Mouse (Mus musculus): ENCODE data around the gene Apobec1.
A peak's percentile ranks its signal among the peaks of the same experiment; 100 is the strongest.
"Not testable (repeated sequence)": the region's sequence is repeated elsewhere in the genome, so short reads cannot be mapped to it uniquely, and the experiment has no call there.

Gene Apobec1

DNA sequence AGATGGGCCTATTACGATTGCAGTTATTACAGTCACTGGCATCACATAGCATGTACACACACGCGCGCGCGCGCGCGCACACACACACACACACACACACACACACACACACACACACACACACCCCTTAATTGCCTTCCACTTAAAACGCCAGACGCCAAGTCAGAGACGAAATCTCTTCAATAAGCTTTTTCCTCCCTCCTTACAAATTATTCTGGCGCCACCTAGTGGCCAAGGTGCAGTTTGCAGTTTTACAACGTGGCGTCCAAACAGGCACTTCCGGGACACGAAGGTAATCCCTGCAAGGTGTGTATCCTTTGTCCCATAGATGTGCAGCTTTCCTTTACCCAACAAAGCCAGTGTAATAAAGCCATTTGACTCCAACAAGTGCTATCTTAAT lies 41.8 kb downstream of the Apobec1 start:
- DNase-seq (ENCODE audit: low spot score in 2 of 2) = peak; percentile 56 to 77

GRCm38 (mm10) chr6:122556959-122557561 lies 45.2 kb downstream of the Apobec1 start:
- DNase-seq (ENCODE audit: low spot score in 2 of 2) = peak; percentile 28 to 71

DNA sequence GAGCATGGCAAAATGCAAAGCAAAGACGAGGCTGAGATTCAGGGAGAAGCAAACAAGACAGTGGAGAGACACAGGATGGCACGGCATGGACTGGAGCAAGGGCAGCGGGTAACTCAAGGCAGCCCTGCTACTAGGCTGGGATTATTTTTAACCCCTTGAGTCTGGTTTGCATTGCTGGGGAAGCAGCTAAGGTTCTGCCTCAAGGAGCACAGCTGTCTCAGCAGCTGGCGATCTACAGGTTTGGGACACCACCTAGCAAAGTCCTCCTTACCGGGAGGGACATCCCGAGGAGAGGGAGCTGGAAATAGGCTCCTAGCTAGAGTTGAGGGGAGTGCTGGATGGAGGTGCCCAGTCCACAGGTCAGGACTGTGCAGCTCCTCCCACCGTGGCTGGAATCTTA lies 47.0 kb downstream of the Apobec1 start:
- DNase-seq (ENCODE audit: low spot score in 2 of 2) = no peak

GRCm38 (mm10) chr6:122554102-122554501 lies 48.1 kb downstream of the Apobec1 start:
- no peak for DNase-seq (ENCODE audit: low spot score in 2 of 2)

DNA sequence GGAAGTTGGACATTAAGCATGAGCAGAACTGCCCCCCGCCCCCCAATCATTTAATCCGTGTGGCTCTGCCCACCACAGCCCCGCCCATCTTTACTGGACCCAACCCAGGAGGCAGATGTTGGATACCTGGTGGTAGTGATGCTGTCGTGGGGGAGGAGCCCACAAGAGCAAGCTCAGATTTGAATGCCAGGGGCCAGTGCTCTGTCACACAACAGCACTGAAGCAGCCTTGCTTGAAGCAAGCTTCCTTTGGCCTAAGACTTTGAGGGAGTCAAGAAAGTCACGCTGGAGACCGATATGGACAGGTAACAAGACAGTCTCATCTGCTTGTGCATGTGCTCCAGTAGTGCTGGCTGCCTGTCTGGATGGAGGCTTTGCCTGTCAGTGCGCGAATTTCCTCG lies 48.6 kb downstream of the Apobec1 start, which contains the start of gene Aicda:
TSS of gene Aicda (plus strand) at position 196 of the 400 bp plus-strand sequence.
- DNase-seq (ENCODE audit: low spot score in 2 of 2) = no peak

DNA sequence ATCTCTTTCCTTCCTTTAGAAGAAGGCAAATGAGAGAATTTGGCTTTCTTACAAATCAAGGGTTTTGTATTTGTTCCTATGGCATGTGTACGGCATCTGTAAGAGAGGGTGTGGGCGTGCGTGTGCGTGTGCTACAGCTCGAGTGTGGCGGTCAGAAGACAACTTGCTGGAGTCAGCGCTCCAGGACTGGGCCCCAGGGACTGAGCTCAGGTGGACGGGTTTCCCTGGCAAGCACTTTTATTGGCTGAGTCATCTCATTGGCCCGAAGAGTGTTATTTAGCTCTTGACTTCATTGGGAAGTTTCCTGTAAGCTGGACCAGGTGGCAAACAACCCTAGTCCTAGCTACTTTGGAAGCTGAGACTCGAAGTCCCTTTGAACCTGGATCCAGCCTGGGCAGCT lies 56.3 kb downstream of the Apobec1 start:
- DNase-seq (ENCODE audit: low spot score in 2 of 2) = no peak

DNA sequence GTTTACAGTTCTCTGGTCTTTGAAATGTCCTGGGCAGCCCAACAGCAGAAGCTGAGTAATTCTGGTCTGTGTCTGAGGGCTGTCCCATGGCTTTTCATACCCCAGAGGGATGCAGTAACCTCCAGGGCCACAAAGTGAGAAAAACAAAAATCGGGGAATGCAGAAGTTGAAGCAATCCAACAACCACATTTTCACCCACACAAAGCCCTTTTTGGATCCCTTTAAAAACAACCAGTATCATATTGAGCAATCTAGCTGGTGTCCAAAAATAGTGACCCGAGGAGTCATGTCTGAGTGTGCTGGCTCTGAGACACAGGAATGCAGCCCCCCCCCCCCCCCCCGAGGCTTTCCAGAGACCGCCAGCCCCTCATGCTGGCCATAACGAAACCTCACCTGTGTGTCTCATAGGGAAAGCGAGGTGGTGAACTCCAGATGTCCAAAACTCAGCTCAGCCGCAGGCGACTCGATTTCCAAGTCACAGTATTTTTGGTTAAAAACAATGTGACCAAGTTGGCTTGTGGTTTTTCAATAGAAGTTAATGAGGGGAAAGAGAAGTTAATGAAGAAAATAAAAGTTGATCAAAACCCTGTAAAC lies 56.9 kb downstream of the Apobec1 start:
- no peak for DNase-seq (ENCODE audit: low spot score in 2 of 2)

GRCm38 (mm10) chr6:122544672-122545071 lies 57.6 kb downstream of the Apobec1 start:
- DNase-seq (ENCODE audit: low spot score in 2 of 2) = no peak

DNA sequence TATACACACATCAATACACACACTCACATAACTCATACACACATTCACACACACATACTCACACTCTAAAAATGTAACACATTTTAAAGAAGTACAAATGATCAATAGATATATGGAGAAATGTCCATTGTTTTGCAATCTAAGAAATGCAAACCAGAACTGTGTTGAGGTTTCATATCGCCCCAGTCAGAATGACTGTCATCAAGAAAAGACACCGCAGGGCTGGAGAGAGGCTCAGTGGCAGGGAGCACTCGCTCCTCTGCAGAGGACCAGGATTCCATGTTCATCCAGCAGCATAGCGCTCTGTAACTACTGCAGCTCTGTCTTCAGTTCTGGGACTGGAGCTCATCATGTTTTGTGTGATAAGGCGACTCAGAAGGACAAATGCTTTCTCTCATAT lies 58.7 kb downstream of the Apobec1 start:
- no peak for DNase-seq (ENCODE audit: low spot score in 2 of 2)

DNA sequence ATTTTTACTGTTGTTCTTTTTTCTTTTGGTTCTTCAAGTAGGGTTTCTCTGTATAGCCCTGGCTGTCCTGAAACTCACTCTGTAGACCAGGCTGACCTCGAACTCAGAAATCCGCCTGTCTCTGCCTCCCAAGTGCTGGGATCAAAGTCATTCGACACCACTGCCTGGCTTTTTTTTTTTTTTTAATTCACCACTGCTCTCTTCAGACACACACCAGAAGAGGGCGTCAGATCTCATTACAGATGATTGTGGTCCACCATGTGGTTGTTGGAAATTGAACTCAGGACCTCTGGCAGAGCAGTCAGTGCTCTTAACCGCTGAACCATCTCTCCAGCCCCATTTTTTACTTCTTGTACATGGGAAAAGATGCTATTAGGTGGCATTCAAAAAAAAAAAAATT lies 59.8 kb downstream of the Apobec1 start:
- not testable (repeated sequence) for DNase-seq (ENCODE audit: low spot score in 2 of 2)

- DNase-seq (ENCODE audit: low spot score in 2 of 2) = no peak
Measured at GRCm38 (mm10) chr6:122539564-122539963, 62.7 kb downstream of the Apobec1 start.

- DNase-seq (ENCODE audit: low spot score in 2 of 2) = no peak
Measured at GRCm38 (mm10) chr6:122534032-122534431, 68.2 kb downstream of the Apobec1 start.

DNA sequence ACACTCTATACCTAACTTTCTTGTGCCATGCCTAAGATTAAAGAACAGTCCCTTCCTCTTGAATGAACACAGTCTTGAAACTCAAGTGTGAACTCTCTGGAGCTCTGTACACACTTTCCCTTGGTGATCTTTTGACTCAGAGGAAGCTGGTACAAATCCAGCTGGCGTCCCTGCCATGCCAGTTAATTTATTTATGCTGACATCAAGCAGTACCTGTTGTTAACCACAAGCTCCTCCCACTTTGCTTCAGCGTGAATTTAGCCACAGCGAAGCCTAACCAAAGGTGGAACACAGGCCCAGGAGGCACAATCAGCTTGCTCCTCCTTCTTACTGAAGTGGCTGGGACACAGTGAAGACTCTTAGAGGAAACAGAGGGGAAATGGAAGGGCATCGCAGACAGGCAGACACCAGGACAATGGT lies 69.4 kb downstream of the Apobec1 start:
- no peak for DNase-seq (ENCODE audit: low spot score in 2 of 2)

- no peak for DNase-seq (ENCODE audit: low spot score in 2 of 2)
Measured at GRCm38 (mm10) chr6:122531466-122532174, 70.6 kb downstream of the Apobec1 start.

- DNase-seq (ENCODE audit: low spot score in 2 of 2) = no peak
Measured at GRCm38 (mm10) chr6:122528136-122528535, 74.1 kb downstream of the Apobec1 start.
